Comparison of ENCODE assay signal across 9 mouse cellular contexts in the genomic region with DNA sequence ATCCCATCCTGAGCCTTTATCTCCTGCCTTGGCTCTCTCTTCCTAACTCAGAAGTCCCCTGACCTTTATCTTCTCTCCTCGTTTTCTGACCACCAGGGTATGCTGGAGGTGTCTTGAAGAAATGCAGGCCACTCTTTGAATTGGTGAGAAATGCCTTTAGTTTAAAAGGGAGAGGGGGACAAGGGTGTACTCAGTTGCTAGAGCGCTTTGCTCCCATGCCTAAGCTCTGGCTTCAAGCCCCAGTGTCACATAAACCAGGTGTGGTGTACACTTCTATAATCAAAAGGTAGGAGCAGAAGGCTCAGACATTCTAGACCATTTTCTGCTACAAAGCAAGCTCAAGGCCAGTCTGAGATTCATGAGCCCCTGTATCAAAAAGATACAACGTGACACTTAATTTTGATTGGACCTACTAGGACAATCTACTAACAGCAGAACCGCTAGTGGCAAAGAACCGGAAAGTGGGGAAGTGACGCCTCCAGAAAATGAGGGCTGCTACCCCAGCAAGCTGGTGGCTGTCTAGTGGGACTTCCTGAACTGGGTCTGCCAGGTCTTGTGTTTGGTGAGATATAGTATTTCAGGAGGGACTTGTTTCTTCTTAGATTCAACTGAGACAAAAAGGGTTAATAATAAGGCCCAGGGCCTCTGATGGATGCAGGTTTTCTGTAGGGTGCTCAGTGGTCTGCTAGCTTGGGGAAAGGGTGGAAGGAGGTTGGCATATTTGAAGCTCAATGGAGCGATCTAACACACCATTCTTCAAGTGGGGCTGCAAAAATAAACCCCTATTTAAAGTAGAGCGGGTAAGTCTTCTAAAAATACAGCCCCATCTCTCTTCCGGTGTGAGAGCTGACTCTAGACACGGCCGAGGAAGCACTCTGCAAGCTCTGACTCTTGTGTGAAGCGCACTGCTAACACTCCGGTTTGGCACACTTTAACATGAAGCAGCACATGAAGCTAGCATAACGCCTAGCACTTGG.
DNase-seq lines count a peak whose midpoint lies in the region; ATAC-seq lines count a peak whose summit lies in the region.
"Had no signal": no experiment of that assay in that cellular context is flagged by ENCODE, and none has a peak within 500 bp of the region (broad histone marks: within the 10 kb centered on the region; RNA-seq: fewer than 3 reads in every experiment).

No protein-coding gene starts in this region.

- H3K4me3 ChIP-seq in heart, embryonic 14.5 days (ENCODE audit: control insufficient read depth in 1 of 2, insufficient read depth in 1 of 2, low read depth in 1 of 2, low read length in 2 of 2) = no peak overlapping the region
- H3K4me3 ChIP-seq in embryonic facial prominence, embryonic 11.5 days (ENCODE audit: low read depth, low read length) = no peak overlapping the region
- no peak overlapping the region for H3K4me3 ChIP-seq in limb, embryonic 11.5 days (ENCODE audit: low read depth, low read length)
- no peak overlapping the region for H3K4me3 ChIP-seq in neural tube, embryonic 13.5 days

- peaks cover 43 to 48% of the 10 kb centered on the region in 2 experiments for H3K4me1 ChIP-seq in heart, embryonic 14.5 days (ENCODE audit: control insufficient read depth in 2 of 2, insufficient read depth in 2 of 2, low read length in 2 of 2)
- peaks cover 12% of the 10 kb centered on the region for H3K4me1 ChIP-seq in embryonic facial prominence, embryonic 11.5 days (ENCODE audit: control insufficient read depth, insufficient read depth, low read length)
- H3K4me1 ChIP-seq in limb, embryonic 11.5 days (ENCODE audit: control insufficient read depth, insufficient read depth, low read length) = peaks cover 27% of the 10 kb centered on the region
- peaks cover 26% of the 10 kb centered on the region for H3K4me1 ChIP-seq in neural tube, embryonic 13.5 days (replicated peaks)

- peak overlapping the region; percentile 96 to 97 for H3K27ac ChIP-seq in heart, embryonic 14.5 days (replicated peaks in 1 of 2; ENCODE audit: control insufficient read depth in 1 of 2, insufficient read depth in 1 of 2, low read depth in 2 of 2, low read length in 2 of 2)
- no peak overlapping the region for H3K27ac ChIP-seq in embryonic facial prominence, embryonic 11.5 days (replicated peaks; ENCODE audit: low read depth, low read length)
- H3K27ac ChIP-seq in limb, embryonic 11.5 days (replicated peaks; ENCODE audit: low read depth, low read length) = peak overlapping the region; percentile 42
- H3K27ac ChIP-seq in neural tube, embryonic 13.5 days (replicated peaks) = peak overlapping the region; percentile 84

- no peaks in the 10 kb centered on the region for H3K9me3 ChIP-seq in heart, embryonic 14.5 days (ENCODE audit: control insufficient read depth, low read length)
- H3K9me3 ChIP-seq in embryonic facial prominence, embryonic 11.5 days (replicated peaks; ENCODE audit: control insufficient read depth, low read length) = no peaks in the 10 kb centered on the region
- H3K9me3 ChIP-seq in limb, embryonic 11.5 days (ENCODE audit: control insufficient read depth, low read length) = no peaks in the 10 kb centered on the region
- no peaks in the 10 kb centered on the region for H3K9me3 ChIP-seq in neural tube, embryonic 13.5 days

- peak overlapping the region; percentile 82 for H3K9ac ChIP-seq in heart, embryonic 14.5 days (ENCODE audit: low read length)
- peak overlapping the region; percentile 51 for H3K9ac ChIP-seq in embryonic facial prominence, embryonic 11.5 days (replicated peaks; ENCODE audit: low read length)
- H3K9ac ChIP-seq in limb, embryonic 11.5 days (ENCODE audit: low read length) = peak overlapping the region; percentile 34
- H3K9ac ChIP-seq in neural tube, embryonic 13.5 days = peak overlapping the region; percentile 53

- no peaks in the 10 kb centered on the region for H3K27me3 ChIP-seq in heart, embryonic 14.5 days (ENCODE audit: control insufficient read depth, insufficient read depth, low read length)
- H3K27me3 ChIP-seq in embryonic facial prominence, embryonic 11.5 days (ENCODE audit: control insufficient read depth, insufficient read depth, low read length) = no peaks in the 10 kb centered on the region
- H3K27me3 ChIP-seq in limb, embryonic 11.5 days (ENCODE audit: control insufficient read depth, insufficient read depth, low read length) = peaks cover under 1% of the 10 kb centered on the region; the same call in 1 of the 2 replicates
- H3K27me3 ChIP-seq in neural tube, embryonic 13.5 days = no peaks in the 10 kb centered on the region
- H3K27me3 ChIP-seq: Patski had no signal

- H3K4me2 ChIP-seq in heart, embryonic 14.5 days (ENCODE audit: low read length) = peak overlapping the region; percentile 91
- H3K4me2 ChIP-seq in embryonic facial prominence, embryonic 11.5 days (ENCODE audit: low read depth, low read length) = no peak overlapping the region
- H3K4me2 ChIP-seq in limb, embryonic 11.5 days (ENCODE audit: low read depth, severe bottlenecking) = peak overlapping the region; percentile 36; the same call in 1 of the 2 replicates
- H3K4me2 ChIP-seq in neural tube, embryonic 13.5 days = peak overlapping the region; percentile 34

- ATAC-seq in heart, embryonic 14.5 days (ENCODE audit: insufficient number of reproducible peaks, insufficient read depth, low FRiP score, low read depth) = no peak
- ATAC-seq in embryonic facial prominence, embryonic 11.5 days (replicated peaks; ENCODE audit: insufficient number of reproducible peaks, low FRiP score, low TSS enrichment, low read depth) = no peak
- no peak for ATAC-seq in limb, embryonic 11.5 days (ENCODE audit: insufficient number of reproducible peaks, low FRiP score, low TSS enrichment, low read depth)
- no peak for ATAC-seq in neural tube, embryonic 13.5 days (ENCODE audit: low read depth)
- ATAC-seq in erythroblast, adult 5-6 weeks (replicated peaks; ENCODE audit: low FRiP score, poor library complexity, severe bottlenecking) = no peak
- ATAC-seq: Patski had no signal

- DNase-seq in heart, postnatal 10 days = no peak
- DNase-seq in embryonic facial prominence, embryonic 11.5 days (ENCODE audit: low spot score) = no peak
- no peak for DNase-seq in limb, embryonic 11.5 days (ENCODE audit: low spot score)
- no peak for DNase-seq in adrenal gland, adult 8-10 months
- DNase-seq in frontal cortex, postnatal 25 days (ENCODE audit: low spot score in 2 of 2) = no peak

- 38% methylated on average over 14 of the region's 14 CpGs for WGBS in heart, embryonic 14.5 days
- WGBS in embryonic facial prominence, embryonic 11.5 days = 73% methylated on average over 14 of the region's 14 CpGs
- WGBS in limb, embryonic 11.5 days = 77% methylated on average over 14 of the region's 14 CpGs
- 83% methylated on average over 14 of the region's 14 CpGs for WGBS in neural tube, embryonic 13.5 days

- no peaks in the 10 kb centered on the region for H3K36me3 ChIP-seq in heart, embryonic 14.5 days (ENCODE audit: control insufficient read depth, insufficient read depth, low read length)
- H3K36me3 ChIP-seq in embryonic facial prominence, embryonic 11.5 days (replicated peaks; ENCODE audit: control insufficient read depth, insufficient read depth, low read depth, low read length) = no peaks in the 10 kb centered on the region
- H3K36me3 ChIP-seq in limb, embryonic 11.5 days (ENCODE audit: control insufficient read depth, insufficient read depth, low read length) = no peaks in the 10 kb centered on the region
- H3K36me3 ChIP-seq in neural tube, embryonic 13.5 days = no peaks in the 10 kb centered on the region

- intact Hi-C loops in heart, postnatal 10 days (cut with DNase I) = loop anchor here (2.0 to 10.0 kb wide), 4 partner anchors 45 to 457 kb away; a partner anchor contains a TSS
